Mouse (Mus musculus) intestine, embryonic 14.5 days (tissue): ENCODE results near the gene Galnt10. TPM values are rescaled to one million over a fixed set of nuclear protein-coding genes. Genes with fewer than 3 reads are reported as not detected.

Experiments
- ATAC-seq: fragments of 200-750 bp; cut with Nextera tagmentation; replicated peaks from 2 replicates; pipeline ENCODE4 v1.8.0; 2017; ENCODE audit warnings: low read depth, moderate number of reproducible peaks, moderate TSS enrichment, moderate library complexity; ENCODE audit not compliant: low FRiP score, low TSS enrichment
- DNase-seq: peaks from one replicate; pipeline ENCODE4 v3.0.0-alpha.2; 2018; ENCODE audit warnings: low spot score
- H3K27ac ChIP-seq: fragments of 300-500 bp; sonication (generic); 2 replicates; pipeline ENCODE4 v1.5.1; 2014; ENCODE audit warnings: low read depth, mild to moderate bottlenecking, control low read depth
- H3K27me3 ChIP-seq: fragments of 300-500 bp; sonication (generic); replicated peaks from 2 replicates; pipeline ENCODE4 v1.6.1; 2014; ENCODE audit warnings: low read length, control low read depth; ENCODE audit not compliant: control insufficient read depth, insufficient read depth
- H3K36me3 ChIP-seq: fragments of 300-500 bp; sonication (generic); 2 replicates; pipeline ENCODE4 v1.6.1; 2014; ENCODE audit warnings: low read length, control low read depth; ENCODE audit not compliant: control insufficient read depth, insufficient read depth
- H3K4me1 ChIP-seq: fragments of 300-500 bp; sonication (generic); replicated peaks from 2 replicates; pipeline ENCODE4 v1.6.1; 2014; ENCODE audit warnings: low read length, control low read depth, mixed read lengths; ENCODE audit not compliant: control insufficient read depth, insufficient read depth
- H3K4me2 ChIP-seq: fragments of 300-500 bp; sonication (generic); 2 replicates; pipeline ENCODE4 v1.6.1; 2014; ENCODE audit warnings: low read length
- H3K4me3 ChIP-seq: fragments of 300-500 bp; sonication (generic); 2 replicates; pipeline ENCODE4 v1.5.1; 2014; ENCODE audit warnings: low read depth, low read length, control low read depth, mixed read lengths
- H3K9ac ChIP-seq: fragments of 300-500 bp; sonication (generic); 2 replicates; pipeline ENCODE4 v1.6.1; 2014; ENCODE audit warnings: mild to moderate bottlenecking, low read length
- H3K9me3 ChIP-seq: fragments of 300-500 bp; sonication (generic); 2 replicates; pipeline ENCODE4 v1.6.1; 2016; ENCODE audit warnings: low read length, control low read depth; ENCODE audit not compliant: control insufficient read depth
- WGBS: fragments of 180-500 bp; shearing (Covaris S2); extraction: QIAGEN DNeasy Blood & Tissue Kit; methylation state at CpG from one replicate; pipeline ENCODE4 v1.1.7; 2014; 5-methylcytosine and 5-hydroxymethylcytosine counted together
- polyA plus RNA-seq: library from polyadenylated mRNA; unstranded; fragments of >200 nt; fragmentation: Nextera tagmentation; extraction: Ambion mirVana; gene quantifications from 2 replicates; pipeline ENCODE4 v1.2.1, GENCODE M21; 2014

Gene Galnt10
- polyA plus RNA-seq, 1 experiment from 2014 or later, result 12.5 TPM

DNA sequence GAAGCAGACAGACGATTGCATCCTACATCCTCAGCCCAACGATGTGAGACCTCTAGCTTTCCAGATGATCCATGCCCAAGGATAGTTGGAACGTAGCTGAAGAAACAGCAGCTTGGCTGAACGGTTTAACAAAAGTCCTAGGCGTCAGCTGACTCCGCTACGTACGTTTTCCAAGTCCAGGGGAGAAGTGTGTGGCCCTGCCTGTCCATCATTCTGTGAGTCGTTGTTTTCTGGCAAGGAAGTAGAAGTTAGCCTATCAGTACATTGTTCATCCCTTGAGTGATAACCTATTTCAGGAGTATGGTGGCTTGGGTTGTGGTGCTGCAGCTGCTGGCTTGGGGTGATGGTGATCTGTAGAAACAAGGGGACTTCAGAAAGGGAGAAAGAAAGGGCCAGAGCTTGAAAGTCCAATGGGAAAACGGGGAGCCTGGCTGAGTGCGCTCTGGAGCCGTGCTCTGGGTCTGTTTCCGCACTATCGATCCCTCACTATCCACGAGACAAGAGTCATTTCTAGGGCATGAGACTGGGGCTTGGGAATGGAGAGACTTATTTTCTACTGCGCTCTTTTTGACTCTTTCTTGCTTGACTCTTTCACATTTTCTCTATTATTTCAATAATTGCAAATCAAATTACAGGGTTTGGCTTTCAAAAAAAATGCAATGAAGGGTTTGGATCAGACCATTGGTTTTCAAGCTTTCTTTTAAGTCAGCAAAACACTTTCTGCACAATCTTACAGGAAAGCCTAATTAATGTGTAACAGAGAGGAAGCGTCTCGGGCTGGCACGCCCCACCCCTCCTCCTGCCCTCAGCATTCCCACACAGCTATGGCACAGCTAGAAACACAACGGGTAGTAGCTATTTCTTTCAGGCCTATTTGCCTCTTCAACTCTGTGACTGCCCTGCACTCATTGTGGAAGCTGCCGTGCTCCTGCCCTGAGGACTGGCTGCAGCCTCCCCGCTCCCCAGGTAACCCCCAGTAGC is 63.2 kb downstream of the Galnt10 start:
- Histone ChIP-seq H3K4me1 (no peaks in the 10 kb centered on the region), H3K4me2 (no peak overlapping the region), H3K4me3 (no peak overlapping the region), H3K27ac (no peak overlapping the region), H3K9ac (no peak overlapping the region), H3K9me3 (peaks cover 3% of the 10 kb centered on the region; the same call in 1 of the 2 replicates), H3K36me3 (no peaks in the 10 kb centered on the region), H3K27me3 (no peaks in the 10 kb centered on the region)
- DNase-seq, result no peak
- 74% methylated on average over 22 of the region's 22 CpGs for WGBS
- ATAC-seq, result 0 out of 2 replicates have a peak, but pooled peaks have one; percentile 53

DNA sequence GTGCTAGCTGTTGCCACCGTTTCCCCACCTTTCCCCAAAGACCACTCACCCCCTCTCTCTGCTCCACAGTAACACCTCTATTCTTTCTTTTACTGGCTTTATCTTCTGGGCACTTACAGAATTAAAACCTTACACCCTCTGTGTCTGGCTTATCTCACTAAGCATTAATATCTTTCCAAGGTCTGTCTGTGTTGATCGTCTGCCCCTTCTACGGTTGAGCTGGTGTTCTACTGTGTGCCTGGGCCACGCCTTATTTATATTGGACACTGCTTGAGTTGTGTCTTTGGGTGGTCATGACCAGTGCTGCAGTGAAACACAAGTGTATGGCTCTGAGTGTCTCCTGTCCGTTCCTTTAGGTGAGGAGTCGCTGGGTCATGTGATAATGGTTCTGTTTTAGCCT is 68.7 kb downstream of the Galnt10 start:
- Histone ChIP-seq H3K36me3 (no peaks in the 10 kb centered on the region), H3K27me3 (no peaks in the 10 kb centered on the region), H3K9ac (no peak overlapping the region), H3K4me1 (no peaks in the 10 kb centered on the region), H3K4me3 (no peak overlapping the region), H3K9me3 (no peaks in the 10 kb centered on the region), H3K4me2 (no peak overlapping the region), H3K27ac (no peak overlapping the region)
- ATAC-seq (no peak), DNase-seq (no peak)
- 62% methylated on average over 6 of the region's 6 CpGs for WGBS

DNA sequence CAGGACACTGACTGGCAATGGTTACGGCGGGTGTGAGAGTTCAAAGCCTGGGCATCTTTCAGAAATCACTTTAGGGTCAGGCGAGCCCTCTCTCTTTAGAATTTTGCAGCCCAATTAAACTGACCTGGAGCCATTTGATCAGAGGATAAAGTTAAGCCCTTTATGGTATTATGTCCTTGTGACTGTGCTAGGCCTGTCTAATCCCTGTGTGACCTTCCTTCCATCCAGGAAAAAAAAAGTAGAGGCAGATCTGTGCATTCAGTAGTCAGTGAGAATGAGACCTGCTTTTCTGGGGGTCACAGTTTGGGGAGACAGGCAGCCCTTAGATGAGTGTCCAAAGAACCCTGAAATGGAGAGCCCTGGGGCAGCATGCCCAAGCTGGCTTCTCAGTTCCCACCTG is 71.5 kb downstream of the Galnt10 start:
- ATAC-seq (no peak), DNase-seq (no peak)
- 69% methylated on average over 3 of the region's 3 CpGs for WGBS
- no peaks in the 10 kb centered on the region for H3K36me3 ChIP-seq
- no peak overlapping the region for H3K9ac ChIP-seq
- no peaks in the 10 kb centered on the region for H3K9me3 ChIP-seq
- peaks cover 4% of the 10 kb centered on the region for H3K4me1 ChIP-seq
- H3K27me3 ChIP-seq, result no peaks in the 10 kb centered on the region
- H3K4me3 ChIP-seq, result no peak overlapping the region
- H3K4me2 ChIP-seq, result no peak overlapping the region
- no peak overlapping the region for H3K27ac ChIP-seq

DNA sequence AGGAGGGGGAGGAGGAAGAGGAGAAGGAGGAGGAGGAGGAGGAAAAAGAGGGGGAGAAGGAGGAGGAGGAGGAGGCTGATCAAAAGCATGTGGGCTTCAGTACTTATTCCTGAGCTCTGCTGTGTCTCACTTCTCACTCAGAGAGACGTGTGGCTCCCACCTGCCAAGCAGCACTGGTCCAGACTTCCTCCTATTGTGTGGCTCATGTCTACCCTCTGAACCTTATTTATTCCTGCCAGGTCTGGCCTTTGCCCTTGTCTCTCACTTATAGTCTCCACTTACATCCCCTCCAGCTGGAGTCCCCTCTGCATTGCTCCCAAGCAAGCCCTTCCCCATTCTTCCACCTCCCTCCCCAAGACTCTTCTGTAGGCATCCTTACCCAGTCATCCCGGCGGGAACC is 72.2 kb downstream of the Galnt10 start:
- no peaks in the 10 kb centered on the region for H3K9me3 ChIP-seq
- H3K36me3 ChIP-seq, result no peaks in the 10 kb centered on the region
- no peak overlapping the region for H3K4me2 ChIP-seq
- ATAC-seq (no peak), DNase-seq (no peak)
- peaks cover 4% of the 10 kb centered on the region for H3K4me1 ChIP-seq
- 69% methylated on average over 3 of the region's 3 CpGs for WGBS
- no peak overlapping the region for H3K4me3 ChIP-seq
- no peak overlapping the region for H3K27ac ChIP-seq
- H3K27me3 ChIP-seq, result no peaks in the 10 kb centered on the region
- no peak overlapping the region for H3K9ac ChIP-seq

DNA sequence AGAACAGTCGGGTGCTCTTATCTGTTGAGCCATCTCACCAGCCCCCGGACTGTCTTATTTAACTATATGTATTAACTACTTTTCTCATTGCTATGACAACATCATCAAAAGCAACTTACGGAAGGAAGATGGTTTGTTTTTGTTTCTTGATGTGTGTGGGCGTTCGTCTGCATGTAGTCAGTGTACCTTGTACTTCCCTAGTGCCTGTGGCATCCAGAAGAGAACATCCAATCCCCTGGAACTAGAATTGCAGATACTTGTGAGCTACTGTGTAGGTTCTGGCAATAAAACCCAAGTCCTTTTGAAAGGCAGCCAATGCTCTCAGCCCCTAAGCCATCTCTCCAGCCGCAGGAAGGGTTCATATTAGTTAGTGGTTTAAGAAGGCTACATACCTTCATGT is 72.8 kb downstream of the Galnt10 start:
- Histone ChIP-seq H3K9ac (no peak overlapping the region), H3K27me3 (no peaks in the 10 kb centered on the region), H3K4me1 (peaks cover 4% of the 10 kb centered on the region), H3K27ac (no peak overlapping the region), H3K36me3 (no peaks in the 10 kb centered on the region), H3K4me2 (no peak overlapping the region), H3K9me3 (no peaks in the 10 kb centered on the region), H3K4me3 (no peak overlapping the region)
- no peak for DNase-seq
- 92% methylated on average over 6 of the region's 6 CpGs for WGBS
- ATAC-seq, result no peak

DNA sequence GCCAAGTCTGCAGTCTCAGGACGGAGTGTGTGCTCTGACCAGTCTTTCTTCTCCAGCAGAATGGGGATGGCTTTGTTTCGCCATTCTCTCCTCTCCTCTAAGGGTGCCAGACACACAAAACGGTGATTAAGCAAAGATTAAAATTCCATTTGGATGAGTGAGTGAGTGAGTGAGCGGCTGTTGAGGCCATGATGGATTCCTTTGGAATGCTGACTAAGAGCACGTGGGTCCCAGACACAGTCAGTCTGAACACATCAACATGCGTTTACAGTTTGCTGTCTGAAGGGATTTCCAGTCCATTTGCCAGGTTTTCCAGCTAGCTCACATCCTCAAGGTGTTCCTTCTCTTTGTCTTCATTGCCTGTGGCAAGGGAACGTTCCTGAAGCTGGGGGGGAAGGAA is 74.4 kb downstream of the Galnt10 start:
- no peaks in the 10 kb centered on the region for H3K27me3 ChIP-seq
- no peak overlapping the region for H3K9ac ChIP-seq
- peaks cover 4% of the 10 kb centered on the region for H3K4me1 ChIP-seq
- no peak overlapping the region for H3K27ac ChIP-seq
- no peak for DNase-seq
- no peak overlapping the region for H3K4me2 ChIP-seq
- no peaks in the 10 kb centered on the region for H3K9me3 ChIP-seq
- 0 out of 2 replicates have a peak, but pooled peaks have one; percentile 30 for ATAC-seq
- H3K36me3 ChIP-seq, result no peaks in the 10 kb centered on the region
- 27% methylated on average over 7 of the region's 7 CpGs for WGBS
- H3K4me3 ChIP-seq, result no peak overlapping the region

DNA sequence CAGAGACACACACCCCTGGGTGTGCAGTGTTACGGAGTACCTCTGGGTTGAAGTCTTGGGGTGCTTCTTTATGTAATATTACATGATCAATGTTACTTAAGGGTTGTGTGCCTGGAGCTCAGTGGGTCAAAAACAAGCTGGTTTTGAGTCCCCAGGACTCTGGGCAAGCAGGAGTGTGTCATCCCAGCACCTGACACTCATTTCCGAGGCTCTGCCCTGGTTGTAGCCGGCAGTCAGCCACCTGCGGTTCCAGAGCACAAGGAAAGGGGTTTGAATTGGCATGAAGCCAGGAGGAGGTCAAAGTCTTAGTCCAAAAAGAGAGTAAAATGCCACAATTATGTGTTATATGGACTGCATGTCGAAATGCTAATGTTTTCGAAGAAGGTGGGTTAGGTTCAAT is 74.8 kb downstream of the Galnt10 start:
- H3K27ac ChIP-seq, result no peak overlapping the region
- WGBS, result 57% methylated on average over 6 of the region's 6 CpGs
- DNase-seq (peak; percentile 59), ATAC-seq (no peak)
- H3K4me1 ChIP-seq, result peaks cover 4% of the 10 kb centered on the region
- no peaks in the 10 kb centered on the region for H3K9me3 ChIP-seq
- H3K9ac ChIP-seq, result no peak overlapping the region
- H3K27me3 ChIP-seq, result no peaks in the 10 kb centered on the region
- no peak overlapping the region for H3K4me3 ChIP-seq
- H3K36me3 ChIP-seq, result no peaks in the 10 kb centered on the region
- H3K4me2 ChIP-seq, result no peak overlapping the region

DNA sequence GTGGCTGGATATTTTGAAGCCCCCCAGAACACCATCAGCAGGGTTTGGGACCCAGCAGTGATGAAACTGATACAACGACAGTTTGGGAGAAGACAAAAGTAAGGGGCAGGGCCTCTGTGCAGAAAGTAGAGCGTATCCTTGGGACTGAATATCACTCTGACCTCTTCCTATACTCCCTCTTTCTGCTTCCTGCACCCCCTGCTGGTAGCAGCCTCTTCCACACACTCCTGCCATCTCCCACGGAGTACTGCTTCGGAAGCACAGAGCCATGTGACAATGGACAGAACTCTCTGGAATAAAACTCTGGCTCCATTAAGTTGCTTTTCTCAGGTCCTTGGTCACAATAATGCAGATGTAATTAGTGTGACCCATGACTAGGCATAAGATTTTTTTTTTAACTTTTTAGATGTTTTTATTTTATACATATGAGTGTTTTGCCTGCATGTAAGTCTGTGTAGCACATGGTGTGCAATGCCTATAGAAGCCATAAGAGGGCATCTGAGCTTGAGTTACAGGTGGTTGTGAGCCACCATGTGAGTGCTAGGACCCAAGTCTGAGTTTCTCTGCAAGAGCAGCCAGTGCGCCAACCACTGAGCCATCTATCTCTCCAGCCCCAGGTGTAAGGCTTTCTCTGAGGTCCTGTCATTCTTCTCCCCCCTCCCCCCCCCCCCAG is 79.7 kb downstream of the Galnt10 start:
- DNase-seq, result no peak
- WGBS, result 85% methylated on average over 5 of the region's 5 CpGs
- Histone ChIP-seq H3K36me3 (0 out of 2 replicates have a peak, but pooled peaks cover 3% of the 10 kb centered on the region), H3K4me2 (no peak overlapping the region), H3K4me1 (peaks cover 4% of the 10 kb centered on the region), H3K27me3 (no peaks in the 10 kb centered on the region), H3K4me3 (no peak overlapping the region), H3K9ac (no peak overlapping the region), H3K9me3 (no peaks in the 10 kb centered on the region), H3K27ac (no peak overlapping the region)
- ATAC-seq, result no peak
